Mouse (Mus musculus): ENCODE results near the gene Clec16a.

Gene Clec16a

DNA sequence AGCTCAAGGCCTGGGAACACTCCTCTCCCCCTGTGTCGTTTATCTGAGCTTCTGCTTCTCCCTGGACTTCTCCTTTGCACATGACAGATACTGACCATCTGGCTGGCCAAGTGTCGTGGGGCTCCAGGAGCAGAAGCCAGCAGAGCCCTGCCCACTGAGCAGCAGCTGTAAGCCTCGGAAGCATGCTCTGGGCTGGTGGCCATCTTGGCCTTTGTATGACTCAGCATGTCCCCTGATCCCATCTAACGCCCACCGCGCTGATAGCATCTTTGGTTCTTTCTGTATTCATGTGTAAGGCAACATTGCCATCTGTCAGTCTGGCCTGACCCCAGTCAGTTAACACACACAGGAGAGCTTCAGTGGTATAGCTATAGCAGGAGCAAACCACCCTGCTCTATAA is 174.8 kb downstream of the Clec16a start:
- no peak for DNase-seq (ENCODE audit: low spot score)

DNA sequence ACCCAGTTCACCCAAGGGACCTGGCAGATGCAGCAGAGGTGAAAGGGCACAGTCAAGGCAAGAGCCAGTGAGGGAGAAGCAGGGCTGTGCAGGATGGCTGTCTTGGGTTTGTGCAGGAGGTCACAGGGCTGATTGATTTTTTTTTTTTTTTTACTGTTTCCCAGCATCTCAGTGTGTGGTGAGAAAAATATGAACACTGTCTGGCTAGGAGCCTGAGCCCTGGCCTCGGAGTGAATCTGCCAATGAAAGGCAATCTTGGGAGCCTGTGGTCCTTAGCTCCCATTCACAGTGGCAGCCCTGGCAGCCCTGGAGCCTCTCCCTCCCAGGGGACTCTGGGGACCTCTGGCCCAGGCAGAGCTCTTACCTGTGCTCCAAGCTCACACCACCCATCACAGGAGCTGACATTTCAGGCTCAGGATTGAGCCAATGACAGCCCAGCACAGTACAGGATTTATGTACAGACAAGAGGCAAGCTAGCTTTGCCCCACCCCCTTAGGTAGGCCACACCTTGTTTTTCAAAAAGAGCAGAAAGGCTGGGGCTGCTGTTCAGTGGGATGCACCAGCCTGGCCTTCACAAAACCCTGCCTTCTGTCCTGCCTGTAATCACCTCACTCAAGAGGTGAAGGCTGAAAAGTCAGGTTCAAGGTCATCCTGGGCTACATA is 177.9 kb downstream of the Clec16a start:
- no peak for DNase-seq (ENCODE audit: low spot score)

DNA sequence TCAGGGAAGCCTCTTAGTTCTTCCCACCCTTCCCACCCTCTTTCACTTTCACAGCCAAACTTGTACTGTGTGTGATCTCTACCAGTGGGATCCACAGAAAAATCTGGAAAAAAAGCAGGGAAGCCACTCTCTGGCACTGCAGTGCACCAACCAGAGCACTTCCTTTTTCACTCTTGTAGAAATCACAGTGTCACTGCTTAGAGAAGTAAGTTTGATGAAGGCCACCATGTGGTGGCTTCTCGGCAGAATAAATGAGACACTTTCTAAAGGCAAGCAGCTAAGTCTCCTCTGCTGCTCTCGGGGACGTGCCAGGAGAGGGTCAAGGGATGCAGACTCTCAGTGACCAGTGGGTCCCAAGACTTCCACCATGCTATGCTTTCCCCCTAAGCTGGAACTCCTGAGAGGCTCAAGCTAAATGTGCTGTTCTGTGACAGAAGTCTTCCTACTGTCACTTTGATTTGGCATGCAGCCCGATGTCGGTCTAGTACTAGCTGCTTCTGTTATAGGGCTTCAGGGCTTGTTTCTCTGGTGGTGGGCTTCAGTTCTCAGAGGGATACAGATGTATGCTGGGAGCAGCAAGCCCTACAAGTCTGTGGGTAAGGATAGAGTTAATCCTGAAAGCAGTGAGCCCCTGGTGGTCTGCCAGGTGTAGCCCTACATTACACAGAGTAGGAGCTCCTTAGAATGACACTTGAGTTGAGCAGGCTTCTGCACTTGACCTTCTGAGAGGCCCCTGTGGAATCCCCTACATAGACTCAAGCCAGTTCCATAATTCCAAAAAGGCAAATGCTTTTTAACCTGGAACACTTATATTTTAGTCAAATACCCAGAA is 178.9 kb downstream of the Clec16a start:
- no peak for DNase-seq (ENCODE audit: low spot score)

DNA sequence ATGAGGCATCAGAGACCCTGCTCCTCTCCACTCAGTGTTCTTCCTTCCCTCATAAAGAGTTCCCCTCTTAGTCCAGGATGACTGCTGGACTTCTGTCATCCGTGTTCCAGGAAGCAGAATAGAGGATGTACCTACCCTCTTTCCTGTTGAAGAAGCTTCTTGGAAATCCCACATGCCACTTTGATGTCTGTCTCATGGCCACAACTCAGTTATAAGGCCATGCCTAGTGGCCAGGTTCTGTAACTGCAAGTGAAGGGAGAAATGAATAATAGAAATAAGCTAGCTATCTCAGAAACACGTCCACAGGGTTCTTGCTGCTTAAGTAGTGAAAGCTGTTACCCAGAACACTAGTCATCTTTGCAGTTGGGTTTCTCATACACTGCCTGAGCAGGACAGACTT is 180.0 kb downstream of the Clec16a start:
- DNase-seq (ENCODE audit: low spot score): peak; percentile 19

DNA sequence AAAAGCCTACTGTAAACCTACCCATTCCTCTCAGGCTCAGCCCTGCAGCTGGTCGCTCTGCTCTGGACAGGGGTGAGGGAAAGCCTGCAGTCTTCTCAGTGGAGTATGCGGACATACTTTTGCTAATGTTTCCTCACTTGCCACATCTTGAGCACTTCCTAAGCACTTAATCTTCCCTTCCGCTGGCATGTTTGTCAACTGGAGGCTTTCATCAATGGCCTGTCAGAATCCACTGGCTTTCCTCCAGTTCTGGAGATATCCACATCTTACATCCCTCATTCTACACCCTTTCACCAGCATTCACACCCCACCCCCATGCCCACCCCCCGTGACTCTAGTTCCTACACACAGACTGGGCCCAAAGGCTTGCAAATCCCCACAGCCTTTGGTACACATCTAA is 182.5 kb downstream of the Clec16a start:
- no peak for DNase-seq (ENCODE audit: low spot score)

DNA sequence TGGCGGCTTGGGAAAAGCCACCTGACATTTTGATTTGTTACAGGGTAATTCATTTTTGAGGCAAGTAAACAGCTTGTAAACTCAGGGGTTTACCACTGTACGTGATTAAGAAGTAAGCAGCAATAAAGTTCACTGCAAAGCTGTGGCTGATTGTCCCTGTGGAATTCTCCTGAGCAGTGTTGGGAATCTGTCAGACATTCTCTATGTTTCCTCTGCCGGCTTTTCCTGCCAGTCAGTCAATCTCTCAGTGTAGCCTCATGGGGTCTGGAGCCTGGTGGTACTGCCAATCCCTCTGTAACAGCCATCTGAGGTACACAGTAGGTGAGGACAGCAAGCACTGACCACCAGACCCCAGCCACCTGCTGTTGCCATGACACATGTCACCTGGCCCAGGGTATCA is 183.7 kb downstream of the Clec16a start:
- no peak for DNase-seq (ENCODE audit: low spot score)

DNA sequence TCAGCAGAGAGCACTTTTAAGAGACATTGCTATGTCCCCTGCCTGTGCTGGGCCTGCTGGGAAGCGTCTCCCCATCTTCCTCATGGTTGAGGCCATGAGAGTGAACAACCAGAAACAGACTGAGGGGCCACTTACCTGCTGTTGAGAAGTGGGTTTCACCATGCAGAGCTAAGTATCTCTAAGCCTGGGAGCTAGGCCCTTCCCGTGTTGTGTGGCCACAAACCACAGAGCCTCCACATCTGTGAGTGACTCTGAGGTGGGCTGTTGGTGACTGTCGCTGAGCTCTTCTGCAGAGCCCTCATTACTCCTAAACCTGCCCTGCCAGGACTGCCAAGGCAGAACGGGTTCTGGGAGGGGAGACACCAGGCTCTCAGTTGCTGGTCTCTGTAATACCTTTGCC is 185.8 kb downstream of the Clec16a start:
- no peak for DNase-seq (ENCODE audit: low spot score)

DNA sequence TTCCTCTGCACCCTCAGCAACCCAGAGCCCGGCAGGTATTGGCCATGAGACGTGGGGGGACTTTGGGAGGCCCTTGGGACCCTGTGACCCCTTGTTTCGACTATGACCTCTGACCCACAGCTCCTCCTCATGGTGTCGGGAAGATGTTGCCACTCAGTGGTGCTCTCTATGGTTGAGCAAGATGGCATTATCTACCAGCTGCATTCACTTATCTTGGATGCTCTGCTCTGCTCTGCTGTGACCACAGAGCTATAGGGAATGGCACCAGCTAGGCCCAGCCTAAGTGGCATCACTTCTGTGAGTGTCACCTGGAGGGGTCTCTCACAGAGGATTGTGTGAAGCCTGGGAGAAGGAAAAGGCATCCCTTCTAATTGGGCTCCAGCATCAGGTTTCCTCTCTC is 186.6 kb downstream of the Clec16a start:
- DNase-seq (ENCODE audit: low spot score): peak; percentile 41

DNA sequence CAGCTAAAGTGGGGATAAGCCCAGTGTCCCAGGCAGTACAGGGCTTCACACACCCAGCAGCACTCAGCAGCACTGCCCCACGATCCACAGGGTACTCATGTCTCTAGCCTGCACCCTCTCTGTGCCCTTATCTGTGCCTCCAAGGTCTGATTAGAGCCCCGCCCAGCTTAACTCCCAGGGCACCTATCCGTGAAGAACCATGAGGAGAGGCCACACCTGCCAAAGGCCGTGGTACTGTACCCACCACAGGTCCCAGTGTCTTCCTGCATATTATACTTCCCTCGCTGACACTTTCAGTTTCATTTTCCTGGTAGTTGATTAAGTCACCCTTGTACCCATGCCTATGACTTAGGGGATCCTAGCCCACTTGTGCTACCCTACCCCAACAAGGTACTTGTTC is 187.3 kb downstream of the Clec16a start:
- peak; percentile 63 for DNase-seq (ENCODE audit: low spot score)

DNA sequence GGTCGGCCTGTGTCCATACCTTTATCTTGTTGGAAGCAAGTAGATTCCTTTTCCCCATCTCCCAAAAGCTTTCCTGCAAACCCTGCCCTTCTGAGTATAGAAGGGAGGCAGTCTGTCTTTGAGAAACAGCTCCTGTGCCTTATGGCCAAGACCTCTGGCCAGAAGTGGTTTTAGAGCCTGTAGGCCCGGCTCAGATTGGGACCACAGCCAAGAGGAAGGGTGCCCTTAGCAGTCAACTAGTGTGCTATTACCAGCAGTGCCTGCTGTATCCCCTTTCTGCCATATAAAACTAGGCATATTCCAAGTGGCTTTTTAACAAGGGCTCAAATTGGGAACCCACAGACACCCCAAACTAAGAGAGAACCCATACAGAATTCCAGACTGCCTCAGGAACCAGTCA is 190.6 kb downstream of the Clec16a start:
- DNase-seq (ENCODE audit: low spot score): no peak

DNA sequence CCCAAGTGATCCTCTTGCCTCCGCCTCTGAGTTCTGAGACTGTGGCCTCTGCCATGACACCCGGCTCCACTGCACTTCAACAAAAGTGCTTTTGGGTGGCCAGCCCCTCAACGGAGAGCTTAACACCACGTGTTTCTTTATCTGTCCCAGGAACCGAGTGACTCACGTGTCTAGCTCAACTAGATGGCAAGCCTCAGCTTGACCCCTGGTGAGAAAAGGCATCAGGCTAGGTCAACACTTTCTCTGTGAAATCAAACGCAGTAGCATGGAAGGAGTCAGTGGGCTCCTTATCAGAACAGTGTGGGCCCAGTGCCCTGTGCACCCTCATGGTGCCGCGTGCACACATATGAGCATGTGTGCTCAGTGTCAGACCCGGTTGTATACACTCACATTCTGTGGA is 191.2 kb downstream of the Clec16a start:
- DNase-seq (ENCODE audit: low spot score): no peak

DNA sequence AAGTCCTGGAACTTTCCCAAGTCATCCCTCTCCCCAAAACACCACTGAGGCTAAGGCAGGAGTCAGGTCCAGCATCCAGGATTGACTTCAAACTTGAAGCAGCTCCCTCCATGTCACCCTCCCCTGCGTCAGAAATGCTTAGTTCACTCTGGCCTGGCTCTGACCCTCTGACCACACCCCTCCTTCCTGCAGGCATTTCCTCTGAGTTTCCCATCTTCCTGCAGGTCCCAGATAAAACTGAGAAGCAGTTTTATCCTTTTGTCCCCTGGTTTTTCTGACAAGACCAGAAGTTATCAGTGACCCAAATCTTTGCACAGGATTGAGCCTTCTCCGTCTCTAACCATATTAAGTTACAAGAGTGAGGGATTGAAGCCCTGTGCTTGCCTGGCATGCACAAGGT is 192.4 kb downstream of the Clec16a start:
- no peak for DNase-seq (ENCODE audit: low spot score)

DNA sequence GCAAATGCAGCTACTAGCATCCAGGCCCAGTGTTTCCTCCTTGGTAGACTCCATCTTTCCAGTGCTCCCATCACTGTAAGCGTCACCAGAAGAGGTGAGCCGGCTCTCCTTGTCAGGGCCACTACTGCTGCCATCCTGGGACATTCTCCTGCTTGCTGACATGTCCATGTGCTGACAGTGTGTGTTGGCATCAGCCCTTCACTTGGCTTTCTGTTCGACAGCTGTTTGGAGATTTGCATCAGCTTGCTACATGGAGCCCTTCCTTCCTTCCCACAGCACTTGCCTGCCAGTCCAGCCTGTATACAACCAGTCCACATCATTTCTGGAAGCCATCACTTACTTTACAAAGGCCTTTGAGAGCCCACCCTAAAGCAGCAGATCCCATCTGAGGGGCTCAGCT is 193.7 kb downstream of the Clec16a start:
- no peak for DNase-seq (ENCODE audit: low spot score)

DNA sequence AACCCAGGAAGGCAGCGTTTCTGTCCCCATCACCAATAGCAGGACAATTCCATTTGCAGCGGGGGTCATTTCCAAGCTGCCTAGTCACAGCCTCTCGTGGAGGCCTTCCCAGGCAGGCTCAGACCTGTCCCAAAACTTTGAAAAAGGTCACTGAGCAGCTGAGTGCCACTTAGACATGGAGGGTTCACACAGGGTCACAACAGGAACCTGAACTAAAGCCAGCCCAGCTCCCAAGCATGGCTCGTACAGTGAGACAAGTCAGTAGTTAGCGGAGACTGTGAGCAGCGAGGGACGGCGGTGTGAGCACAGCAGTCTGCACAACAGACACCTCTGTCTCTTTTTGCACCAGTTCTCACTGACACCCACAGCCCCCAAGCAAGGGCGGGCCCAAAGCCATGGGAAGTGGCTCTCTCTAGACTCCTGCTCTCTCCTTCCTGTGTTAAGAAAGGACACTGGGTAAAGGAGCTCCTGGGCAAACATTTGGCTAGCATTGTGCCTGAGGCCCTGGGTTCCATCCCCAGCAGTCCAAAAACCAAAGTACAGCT is 194.8 kb downstream of the Clec16a start:
- no peak for DNase-seq (ENCODE audit: low spot score)

DNA sequence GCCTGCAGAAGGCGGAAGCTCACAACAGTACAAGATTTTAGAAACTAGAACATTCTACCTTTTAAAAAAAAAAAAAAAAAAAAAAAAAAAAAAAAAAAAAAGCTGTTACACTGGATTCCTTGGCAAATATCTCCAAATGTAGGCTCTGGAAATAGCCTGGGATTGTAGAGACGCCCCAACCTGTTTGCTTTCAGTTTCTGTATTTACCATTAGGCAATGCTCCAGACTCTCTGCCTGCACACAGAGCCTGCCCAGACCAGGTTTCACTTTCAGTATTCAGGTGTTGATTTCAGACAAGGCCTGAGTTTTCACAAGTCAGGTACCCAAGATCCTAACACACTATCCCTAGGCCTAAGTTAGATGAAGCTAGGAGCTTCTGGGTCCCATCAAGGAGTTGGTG is 195.9 kb downstream of the Clec16a start:
- no peak for DNase-seq (ENCODE audit: low spot score)

DNA sequence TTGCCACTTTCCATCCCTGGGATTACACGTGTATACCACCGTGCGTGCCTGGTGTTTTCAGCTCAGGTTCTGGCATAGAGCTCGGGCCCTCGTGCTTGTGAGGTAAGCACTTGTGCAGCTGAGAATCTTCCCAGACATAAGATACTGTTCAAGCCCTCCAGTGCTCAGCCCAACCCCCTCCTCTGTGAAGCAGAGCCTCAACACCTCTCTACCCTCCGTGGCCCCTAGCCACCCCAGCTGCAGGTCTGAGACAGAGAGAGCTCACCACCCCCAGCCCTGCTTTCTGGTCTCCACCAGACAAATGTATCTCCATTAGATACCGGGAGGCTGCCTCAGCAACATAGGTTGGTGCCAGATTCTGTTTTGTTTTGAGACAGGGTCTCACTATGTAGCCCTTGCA is 204.1 kb downstream of the Clec16a start:
- DNase-seq (ENCODE audit: low spot score): no peak

DNA sequence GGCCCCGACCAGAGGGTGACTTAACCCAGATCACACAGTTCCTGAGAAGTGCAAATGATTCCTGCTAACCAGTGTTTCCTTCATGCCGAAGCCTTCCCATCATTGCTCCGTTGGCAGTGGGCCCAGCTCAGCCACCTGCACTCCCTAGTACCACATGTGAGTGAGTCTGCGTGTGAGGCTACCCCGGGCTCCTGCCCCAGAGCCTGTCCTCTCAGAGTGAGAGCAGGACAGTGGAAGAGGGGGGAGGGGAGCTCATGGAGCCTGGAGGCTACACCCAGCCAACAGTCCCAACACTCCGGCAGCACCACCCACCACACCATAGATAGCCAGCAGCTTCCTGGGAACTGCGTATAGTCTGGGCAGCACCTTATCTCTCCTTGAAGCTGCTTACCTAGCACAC is 204.7 kb downstream of the Clec16a start:
- DNase-seq (ENCODE audit: low spot score): no peak

DNA sequence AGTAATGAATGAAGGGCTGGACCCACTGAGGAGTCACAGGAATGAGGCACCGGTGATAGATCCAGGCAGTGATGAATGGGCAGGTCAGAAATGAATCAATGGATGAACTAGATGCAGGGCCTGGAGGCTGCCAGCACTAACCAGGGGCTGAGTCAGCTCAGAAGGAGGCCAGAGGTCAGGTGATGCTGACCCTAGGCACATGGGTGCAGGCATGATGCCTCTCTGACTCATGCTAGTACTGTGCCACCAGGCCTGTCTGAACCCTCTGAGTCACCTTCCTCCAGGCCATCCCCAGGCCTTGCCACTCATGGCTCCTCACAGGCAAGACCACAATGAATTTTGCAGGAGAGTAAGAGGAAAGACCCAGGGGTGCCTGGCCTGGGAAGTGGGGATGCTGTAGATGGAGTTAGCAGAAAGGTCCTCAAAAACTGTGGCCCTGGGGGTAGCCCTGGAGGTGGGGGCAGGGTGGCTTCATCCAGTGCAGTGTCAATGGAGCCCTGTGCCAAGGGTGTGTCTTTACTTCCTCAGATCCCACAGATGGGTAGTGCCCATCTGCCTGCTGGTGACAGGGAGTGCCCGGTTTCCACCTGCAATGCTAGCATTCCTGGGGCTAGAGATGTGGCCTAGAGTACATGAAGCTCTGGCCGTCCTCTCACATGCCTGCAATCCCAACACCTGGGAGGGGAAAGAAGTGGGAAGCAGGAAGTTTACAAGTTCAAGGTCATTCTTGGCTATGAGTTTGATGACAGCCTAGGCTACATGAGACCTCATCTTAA is 209.6 kb downstream of the Clec16a start:
- no peak for DNase-seq (ENCODE audit: low spot score)

DNA sequence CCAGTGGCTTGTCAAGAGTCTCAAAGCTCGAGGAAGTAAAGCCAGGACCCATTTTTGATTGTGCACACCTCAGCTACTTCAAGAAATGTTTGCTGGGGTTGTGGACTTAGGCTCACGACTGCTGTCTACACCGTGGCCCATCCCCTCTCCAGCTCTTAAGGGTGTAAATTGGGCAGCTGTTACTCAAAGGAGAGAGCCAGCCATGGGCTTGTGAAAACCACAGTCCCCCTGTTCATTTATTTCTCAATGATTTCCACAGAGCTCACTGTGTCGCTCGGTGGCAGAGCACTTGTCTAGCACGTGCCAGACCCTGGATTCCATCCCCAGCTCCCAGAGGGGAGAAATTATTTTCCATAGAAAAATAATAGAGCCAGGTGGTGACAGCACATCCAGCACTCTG is 211.0 kb downstream of the Clec16a start:
- DNase-seq (ENCODE audit: low spot score): no peak

DNA sequence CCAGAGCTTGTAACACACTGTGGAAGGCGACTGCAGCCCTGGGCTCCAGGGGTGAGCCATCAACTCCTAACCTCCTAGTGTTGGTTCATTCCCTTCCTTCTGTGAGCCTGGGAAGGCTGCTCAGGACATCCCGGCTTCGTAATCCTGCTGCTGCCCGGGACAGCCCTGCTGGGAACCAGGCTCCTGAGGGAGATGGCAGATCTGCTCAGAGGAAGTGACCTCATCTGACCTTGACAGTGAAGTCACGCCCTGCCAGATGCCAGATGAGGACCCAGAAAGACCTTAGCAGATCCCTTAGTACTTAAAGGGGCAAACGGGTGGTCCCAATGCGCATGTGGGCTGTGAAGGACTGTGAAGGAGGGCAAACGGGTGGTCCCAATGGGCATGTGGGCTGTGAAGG is 216.0 kb downstream of the Clec16a start:
- DNase-seq (ENCODE audit: low spot score): no peak

DNA sequence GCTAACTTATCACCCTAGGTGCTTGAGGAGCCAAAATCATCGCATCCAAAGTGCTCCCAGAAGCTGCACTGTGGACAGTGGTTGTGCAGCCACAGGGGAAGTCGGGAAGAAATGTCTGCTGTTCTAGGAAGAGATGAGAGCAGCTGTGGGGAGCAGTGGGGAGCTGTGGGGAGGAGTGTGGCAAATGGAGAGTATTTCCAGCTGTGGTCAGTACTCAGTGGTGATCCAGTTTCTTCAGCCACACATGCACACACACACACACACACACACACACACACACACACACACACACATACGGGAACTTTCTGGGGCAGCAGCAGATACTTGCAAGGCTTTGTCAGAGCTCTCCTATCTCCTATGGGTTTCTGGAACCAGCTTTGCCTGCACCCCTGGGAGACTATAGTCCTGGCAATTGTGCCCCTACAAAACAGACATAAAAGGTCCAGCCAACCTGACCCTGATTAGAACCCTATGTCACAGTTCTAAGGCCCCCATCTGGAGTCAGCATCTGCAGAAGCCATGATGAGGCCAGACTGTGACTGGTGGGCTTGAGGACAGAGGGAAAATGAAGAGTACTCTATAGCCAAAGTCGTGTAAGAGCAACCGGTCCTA is 217.5 kb downstream of the Clec16a start:
- DNase-seq (ENCODE audit: low spot score): no peak

DNA sequence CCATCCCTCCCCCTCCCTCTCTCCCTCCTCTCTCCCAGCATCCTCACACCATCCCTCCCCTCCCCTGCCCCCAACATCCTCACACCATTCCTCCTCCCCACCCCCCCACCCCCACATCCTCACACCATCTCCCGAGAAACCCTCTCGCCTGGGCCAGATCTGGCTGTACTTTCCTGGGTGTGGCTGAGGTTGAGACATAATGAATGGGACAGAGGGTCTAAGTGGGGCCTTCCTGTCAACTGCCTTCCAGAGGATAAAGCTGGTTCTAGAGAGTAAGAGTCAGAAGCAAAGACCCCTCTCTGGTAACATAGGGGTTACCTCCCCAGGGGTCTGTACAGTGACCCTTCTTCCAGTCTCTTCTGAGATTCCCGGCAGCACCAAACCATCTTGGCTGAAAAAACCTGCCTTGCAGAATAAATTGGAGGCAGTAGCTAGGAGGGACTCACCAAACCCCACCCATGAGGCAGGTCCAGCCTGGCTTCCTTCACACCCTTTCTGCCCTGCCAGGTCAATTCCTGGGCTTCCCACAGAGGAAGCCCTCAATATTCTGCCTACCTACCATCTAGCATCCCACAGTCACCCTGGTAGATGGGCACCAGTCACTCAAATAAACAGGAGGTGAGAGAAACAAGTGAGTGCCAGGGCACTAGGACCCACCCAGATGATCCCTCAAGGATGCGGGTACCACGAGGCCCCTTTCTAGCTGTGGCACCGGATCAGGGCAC is 218.6 kb downstream of the Clec16a start:
- no peak for DNase-seq (ENCODE audit: low spot score)
